Mouse (Mus musculus): Measurements from ENCODE around the gene Olfr272.

- TF ChIP-seq CTCF (IDR thresholded peaks at IDR 0.05; ENCODE audit: low read depth), result no peak
- no peak for TF ChIP-seq EP300 (optimal IDR thresholded peaks at IDR 0.05)
These were observed 54.8 kb downstream of the Olfr272 start for GRCm38 (mm10) chr4:52864156-52864555.
